Mouse (Mus musculus) frontal cortex, postnatal 10 days (tissue): ENCODE data around the gene Zbtb38.
"Not testable (repeated sequence)": the region's sequence is repeated elsewhere in the genome, so short reads cannot be mapped to it uniquely, and the experiment has no call there.

ENCODE experiments used
- DNase-seq, 2 experiments: peaks; one replicate each; pipeline ENCODE4 v3.0.0; 2022; ENCODE audit warnings: low spot score in 2 of 2, mixed read lengths in 1 of 2

Gene Zbtb38

GRCm38 (mm10) chr9:96684165-96684792 lies 68.4 kb downstream of the Zbtb38 start:
- DNase-seq = no peak

GRCm38 (mm10) chr9:96678611-96679010 lies 74.0 kb downstream of the Zbtb38 start:
- DNase-seq = no peak

- not testable (repeated sequence) for DNase-seq
Measured at GRCm38 (mm10) chr9:96677711-96678110, 74.9 kb downstream of the Zbtb38 start.

GRCm38 (mm10) chr9:96676671-96677070 lies 76.0 kb downstream of the Zbtb38 start:
- no peak for DNase-seq

- no peak for DNase-seq
Measured at GRCm38 (mm10) chr9:96675763-96676640, 76.6 kb downstream of the Zbtb38 start.

GRCm38 (mm10) chr9:96675071-96675762 lies 77.4 kb downstream of the Zbtb38 start:
- no peak for DNase-seq

GRCm38 (mm10) chr9:96674301-96674700 lies 78.3 kb downstream of the Zbtb38 start:
- no peak for DNase-seq

- DNase-seq = no peak
Measured at GRCm38 (mm10) chr9:96672466-96672865, 80.2 kb downstream of the Zbtb38 start.

- DNase-seq = no peak
Measured at GRCm38 (mm10) chr9:96671249-96671648, 81.4 kb downstream of the Zbtb38 start.

- DNase-seq = peak; percentile 95
Measured at GRCm38 (mm10) chr9:96669877-96670276, 82.8 kb downstream of the Zbtb38 start.

- DNase-seq = peak in 1 of 2 experiments; percentile 78
Measured at GRCm38 (mm10) chr9:96668628-96669027, 84.0 kb downstream of the Zbtb38 start.

- DNase-seq = peak in 1 of 2 experiments; percentile 62
Measured at GRCm38 (mm10) chr9:96660510-96661244, 92.0 kb downstream of the Zbtb38 start.

GRCm38 (mm10) chr9:96659801-96660200 lies 92.8 kb downstream of the Zbtb38 start:
- DNase-seq = no peak

GRCm38 (mm10) chr9:96653538-96653937 lies 99.1 kb downstream of the Zbtb38 start:
- DNase-seq = no peak

- no peak for DNase-seq
Measured at GRCm38 (mm10) chr9:96652763-96653162, 99.9 kb downstream of the Zbtb38 start.

- no peak for DNase-seq
Measured at GRCm38 (mm10) chr9:96650807-96651206, 101.8 kb downstream of the Zbtb38 start.

GRCm38 (mm10) chr9:96649924-96650323 lies 102.7 kb downstream of the Zbtb38 start:
- DNase-seq = no peak

- no peak for DNase-seq
Measured at GRCm38 (mm10) chr9:96649362-96649761, 103.3 kb downstream of the Zbtb38 start.

- no peak for DNase-seq
Measured at GRCm38 (mm10) chr9:96646668-96647295, 105.8 kb downstream of the Zbtb38 start.

- DNase-seq = no peak
Measured at GRCm38 (mm10) chr9:96644840-96645239, 107.8 kb downstream of the Zbtb38 start.

- not testable (repeated sequence) for DNase-seq
Measured at GRCm38 (mm10) chr9:96644002-96644401, 108.6 kb downstream of the Zbtb38 start.
